Mouse (Mus musculus) Patski (cell line): ENCODE measurements around the gene Cpa5. TPM values are rescaled to one million over a fixed set of nuclear protein-coding genes. Genes with fewer than 3 reads are reported as not detected.

Experiments used
- ATAC-seq: fragments of 100-300 bp; one replicate; pipeline ENCODE4 v1.8.0; 2021
- CTCF ChIA-PET: fragments of 350-600 bp; sonication (Branson Sonifier 250); formaldehyde crosslinking; loops from one replicate; lab custom pipeline; 2022; ENCODE audit warnings: inconsistent platforms; lab: Charles Lee
- POLR2A ChIA-PET: fragments of 350-600 bp; sonication (Branson Sonifier 250); formaldehyde crosslinking; loops from one replicate; lab custom pipeline; 2022; ENCODE audit warnings: antibody characterized with exemption, inconsistent platforms; lab: Charles Lee
- DNase-seq: peaks from one replicate; pipeline ENCODE4 v3.0.0-alpha.2; 2011; ENCODE audit warnings: low read depth, low spot score
- H3K27me3 ChIP-seq: fragments of 371-371 bp; one replicate; pipeline ENCODE4 v1.5.1; 2021
- CTCF ChIP-seq: fragments of 100-300 bp; IDR thresholded peaks from one replicate; pipeline ENCODE4 v1.5.1; 2021
- in situ Hi-C: fragments of 300-500 bp; cut with MboI; formaldehyde crosslinking; loops from 3 replicates; pipeline ENCODE4 v1.11.1; 2018; ENCODE audit warnings: low pct_unique_long_range_greater_than_20kb, mixed read lengths
- polyA plus RNA-seq: library from polyadenylated mRNA; unstranded; gene quantifications from one replicate; pipeline ENCODE4 v1.2.3, GENCODE M21; 2021

Gene Cpa5
- polyA plus RNA-seq, 1 experiment from 2014 or later = 0.09 TPM

- DNase-seq (no peak), ATAC-seq (no peak)
- POLR2A ChIA-PET = no interaction called here
Measured at GRCm38 (mm10) chr6:30643694-30644460, 33.1 kb downstream of the Cpa5 start.

GRCm38 (mm10) chr6:30644462-30644861 is 33.7 kb downstream of the Cpa5 start:
- DNase-seq (no peak), ATAC-seq (no peak)
- CTCF ChIA-PET = interaction anchor here (1.1 kb wide), 1 partner anchor 9 kb away, joined by 3 read pairs; no protein-coding TSS in a partner anchor
- no peaks in the 10 kb centered on the region for H3K27me3 ChIP-seq
- POLR2A ChIA-PET = interaction anchor here (0.6 kb wide), 1 partner anchor 11 kb away, joined by 4 read pairs; no protein-coding TSS in a partner anchor
- TF ChIP-seq CTCF = no peak
- in situ Hi-C loops = no loop called here

More at GRCm38 (mm10) chr6:30643694-30644460, 33.1 kb downstream of the Cpa5 start:
- H3K27me3 ChIP-seq = no peaks in the 10 kb centered on the region
- CTCF ChIA-PET = no interaction called here
- no peak for TF ChIP-seq CTCF
- in situ Hi-C loops = no loop called here

- ATAC-seq (no peak), DNase-seq (no peak)
- ChIA-PET POLR2A (no interaction called here), CTCF (interaction anchor here (1.1 to 1.4 kb wide), 2 partner anchors 10 to 23 kb away, joined by 3 to 4 read pairs; no protein-coding TSS in a partner anchor)
- TF ChIP-seq CTCF = no peak
- in situ Hi-C loops = no loop called here
- H3K27me3 ChIP-seq = no peaks in the 10 kb centered on the region
Measured at GRCm38 (mm10) chr6:30645379-30645778, 34.6 kb downstream of the Cpa5 start.

- TF ChIP-seq CTCF = no peak
- no peak for DNase-seq
- ATAC-seq = no peak
- ChIA-PET CTCF (no interaction called here), POLR2A (no interaction called here)
- in situ Hi-C loops = no loop called here
- H3K27me3 ChIP-seq = no peaks in the 10 kb centered on the region
Measured at GRCm38 (mm10) chr6:30649651-30650296, 39.0 kb downstream of the Cpa5 start.

- no peaks in the 10 kb centered on the region for H3K27me3 ChIP-seq
- ChIA-PET CTCF (interaction anchor here (1.1 kb wide), 1 partner anchor 22 kb away, joined by 3 read pairs; no protein-coding TSS in a partner anchor), POLR2A (no interaction called here)
- ATAC-seq = no peak
- DNase-seq = no peak
- in situ Hi-C loops = no loop called here
- no peak for TF ChIP-seq CTCF
Measured at GRCm38 (mm10) chr6:30652425-30653188, 41.8 kb downstream of the Cpa5 start.

- in situ Hi-C loops = no loop called here
- ATAC-seq (no peak), DNase-seq (no peak)
- ChIA-PET CTCF (interaction anchor here (1.1 kb wide), 1 partner anchor 21 kb away, joined by 3 read pairs; no protein-coding TSS in a partner anchor), POLR2A (no interaction called here)
- H3K27me3 ChIP-seq = no peaks in the 10 kb centered on the region
- TF ChIP-seq CTCF = no peak
Measured at GRCm38 (mm10) chr6:30653518-30653917, 42.7 kb downstream of the Cpa5 start.

- TF ChIP-seq CTCF = no peak
- POLR2A ChIA-PET = interaction anchor here (0.6 kb wide), 1 partner anchor 188 kb away, joined by 3 read pairs; no protein-coding TSS in a partner anchor
- CTCF ChIA-PET = no interaction called here
- H3K27me3 ChIP-seq = no peaks in the 10 kb centered on the region
- in situ Hi-C loops = no loop called here
- DNase-seq (no peak), ATAC-seq (no peak)
Measured at GRCm38 (mm10) chr6:30654402-30654859, 43.6 kb downstream of the Cpa5 start.

GRCm38 (mm10) chr6:30654932-30655331 is 44.1 kb downstream of the Cpa5 start:
- DNase-seq = no peak
- no peak for ATAC-seq
- in situ Hi-C loops = no loop called here
- H3K27me3 ChIP-seq = no peaks in the 10 kb centered on the region
- ChIA-PET CTCF (no interaction called here), POLR2A (interaction anchor here (0.6 kb wide), 1 partner anchor 187 kb away, joined by 3 read pairs; no protein-coding TSS in a partner anchor)
- no peak for TF ChIP-seq CTCF

- CTCF ChIA-PET = no interaction called here
- no peak for TF ChIP-seq CTCF
- H3K27me3 ChIP-seq = no peaks in the 10 kb centered on the region
- in situ Hi-C loops = no loop called here
- POLR2A ChIA-PET = interaction anchor here (0.9 to 1.0 kb wide), 2 partner anchors 13 to 21 kb away, joined by 3 to 6 read pairs; no protein-coding TSS in a partner anchor
- ATAC-seq = no peak
- DNase-seq = no peak
Measured at GRCm38 (mm10) chr6:30657279-30657678, 46.5 kb downstream of the Cpa5 start.

GRCm38 (mm10) chr6:30658619-30659018 is 47.8 kb downstream of the Cpa5 start:
- no peak for TF ChIP-seq CTCF
- no peak for ATAC-seq
- no peaks in the 10 kb centered on the region for H3K27me3 ChIP-seq
- ChIA-PET CTCF (no interaction called here), POLR2A (no interaction called here)
- in situ Hi-C loops = no loop called here
- no peak for DNase-seq
